8 mouse cellular contexts compared by ENCODE assay signal in the genomic region with DNA sequence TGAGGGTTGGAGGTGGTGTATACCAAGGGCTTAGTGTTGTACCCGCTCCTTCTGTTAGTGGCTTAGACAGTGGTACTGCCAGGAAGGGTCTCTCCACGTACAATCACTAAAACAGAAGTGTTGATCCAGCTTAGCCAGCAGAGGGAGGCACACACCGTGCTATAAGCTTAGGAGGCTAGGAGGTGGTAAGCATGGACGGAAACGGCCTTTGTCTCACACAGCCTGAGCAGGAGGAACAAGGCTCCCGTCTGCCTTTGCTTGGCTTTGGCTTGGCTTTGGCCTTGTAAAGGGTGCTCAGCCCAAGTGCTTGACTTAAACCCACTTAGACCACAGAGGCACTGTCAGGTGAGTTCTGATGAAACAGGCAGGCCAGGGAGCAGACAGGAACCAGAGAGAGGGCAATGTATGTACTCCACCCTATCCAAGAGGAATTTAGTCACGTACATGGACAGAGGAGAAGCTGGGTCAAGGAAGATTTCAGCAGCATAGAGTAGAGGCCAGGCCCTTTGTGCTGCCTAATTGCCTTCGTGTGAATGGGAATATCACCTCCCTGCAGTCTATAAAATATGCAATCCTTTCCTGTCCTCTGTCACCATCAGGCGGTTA. TPM values are rescaled to one million over a fixed set of nuclear protein-coding genes. Genes with fewer than 3 reads are reported as not detected.
DNase-seq lines count a peak whose midpoint lies in the region; TF ChIP-seq lines count a peak whose summit lies in the region.

No protein-coding gene starts in this region.

- H3K36me3 ChIP-seq in ES-Bruce4 (ENCODE audit: control insufficient read depth, insufficient read depth, low read length, poor library complexity, severe bottlenecking): no peaks in the 10 kb centered on the region

- H3K9ac ChIP-seq in ES-Bruce4 (ENCODE audit: low read depth, poor library complexity, severe bottlenecking): no peak overlapping the region

- H3K27ac ChIP-seq in ES-Bruce4 (ENCODE audit: insufficient read depth, low read length): no peak overlapping the region
- H3K27ac ChIP-seq in layer of hippocampus, adult 2 months: no peak overlapping the region

- peak; percentile 96 for DNase-seq in brain, embryonic 14.5 days (ENCODE audit: low read depth)
- peak; percentile 79 for DNase-seq in forelimb bud, embryonic 11.5 days (ENCODE audit: low read depth, low spot score)
- DNase-seq in heart, postnatal 4 days: peak; percentile 86
- peak; percentile 69 to 80 for DNase-seq in layer of hippocampus, adult 2 months (ENCODE audit: low spot score in 2 of 2)
- peak; percentile 88 for DNase-seq in lung, postnatal 10 days
- DNase-seq in retina, adult 2 months (ENCODE audit: low read depth, low spot score): peak; percentile 54
- DNase-seq in thymus, postnatal 14 days: peak; percentile 84

- TF ChIP-seq CTCF in ES-Bruce4 (IDR thresholded peaks at IDR 0.05; ENCODE audit: low read depth, low read length): peak; percentile 90
- TF ChIP-seq CTCF in brain, embryonic 14.5 days (IDR thresholded peaks at IDR 0.05; ENCODE audit: borderline replicate concordance, extremely low read depth, insufficient read depth, insufficient read length): peak; percentile 85; the same call in 1 of the 2 replicates
- TF ChIP-seq CTCF in layer of hippocampus, adult 2 months (conservative IDR thresholded peaks at IDR 0.05): peak; percentile 86

- no peak for TF ChIP-seq POLR2A in ES-Bruce4 (IDR thresholded peaks at IDR 0.05; ENCODE audit: insufficient read depth, low read length)
- no peak for TF ChIP-seq POLR2A in brain, embryonic 14.5 days (IDR thresholded peaks at IDR 0.05; ENCODE audit: borderline replicate concordance, extremely low read depth, insufficient read depth, insufficient read length, poor library complexity, severe bottlenecking)

- no peaks in the 10 kb centered on the region for H3K27me3 ChIP-seq in ES-Bruce4 (ENCODE audit: control insufficient read depth, insufficient read depth, low read length, poor library complexity, severe bottlenecking)

- no peaks in the 10 kb centered on the region for H3K9me3 ChIP-seq in ES-Bruce4 (replicated peaks; ENCODE audit: control insufficient read depth, insufficient read depth, low read length, poor library complexity, severe bottlenecking)

- 0 out of 2 replicates have a peak, but pooled peaks have one; percentile 29 for TF ChIP-seq EP300 in ES-Bruce4 (IDR thresholded peaks at IDR 0.05; ENCODE audit: insufficient read depth, low read depth, low read length)

- no peaks in the 10 kb centered on the region for H3K4me1 ChIP-seq in ES-Bruce4 (ENCODE audit: control insufficient read depth, insufficient read depth, low read length)

- no peak overlapping the region for H3K4me3 ChIP-seq in ES-Bruce4 (ENCODE audit: low read depth, low read length)
- H3K4me3 ChIP-seq in layer of hippocampus, adult 2 months: peak overlapping the region; percentile 2; the same call in 1 of the 2 replicates

RNA-seq across cellular contexts. Expression of a gene that starts 24.3 kb away (rescaled TPM):
- polyA plus RNA-seq in ES-Bruce4 (2011; ENCODE audit: insufficient read depth, insufficient read length, low read depth, missing spikeins): 143 and 148 TPM in 2 replicates
- polyA plus RNA-seq in brain, embryonic 14.5 days (2012; rRNA removed): 88.4 and 99.9 TPM in 2 replicates
- total RNA-seq in heart, postnatal 4 days (2021): 100 to 1,000 TPM; 142 to 151 TPM
- 10 to 100 TPM; 42.1 to 46.3 TPM for total RNA-seq in layer of hippocampus, adult 2 months (2021)
